Mouse (Mus musculus) granulocyte monocyte progenitor cell, adult 5-6 weeks (primary cell): ENCODE measurements around the gene Mrc2. TPM values are rescaled to one million over a fixed set of nuclear protein-coding genes. Genes with fewer than 3 reads are reported as not detected.

Source experiments
- ATAC-seq: replicated peaks from 2 replicates; pipeline ENCODE4 v1.8.0; 2016; ENCODE audit warnings: mild to moderate bottlenecking, moderate TSS enrichment, inconsistent platforms; ENCODE audit not compliant: poor library complexity, severe bottlenecking
- total RNA-seq, 2 experiments: library from RNA; stranded (forward) in 1 of 2; stranded (reverse) in 1 of 2; fragments of 200-712, 200-1000 nt in 1 of 2; fragments of >200 nt in 1 of 2; fragmentation: Nextera tagmentation in 1 of 2; gene quantifications; 2 replicates each; pipeline ENCODE4 v1.2.3; 2014 to 2017

The Mrc2 gene
- total RNA-seq, 2 experiments from 2014 or later, result not detected

GRCm38 (mm10) chr11:105296084-105296483, 3.6 kb downstream of the Mrc2 start:
- ATAC-seq, result no peak

- no peak for ATAC-seq
These were observed 17.8 kb downstream of the Mrc2 start for GRCm38 (mm10) chr11:105310197-105310596.

- ATAC-seq, result peak; percentile 96
These were observed 19.0 kb downstream of the Mrc2 start for GRCm38 (mm10) chr11:105311291-105311975.

- no peak; the same call in 1 of the 2 replicates for ATAC-seq
These were observed 20.0 kb downstream of the Mrc2 start for GRCm38 (mm10) chr11:105312311-105312942.

- ATAC-seq, result no peak
These were observed 20.7 kb downstream of the Mrc2 start for GRCm38 (mm10) chr11:105312972-105313632.

GRCm38 (mm10) chr11:105313633-105314014, 21.2 kb downstream of the Mrc2 start:
- ATAC-seq, result no peak

- ATAC-seq, result no peak
These were observed 22.9 kb downstream of the Mrc2 start for GRCm38 (mm10) chr11:105315296-105315695.

GRCm38 (mm10) chr11:105316121-105316520, 23.7 kb downstream of the Mrc2 start:
- no peak for ATAC-seq

GRCm38 (mm10) chr11:105317769-105318168, 25.3 kb downstream of the Mrc2 start:
- ATAC-seq, result no peak

- no peak for ATAC-seq
These were observed 28.6 kb downstream of the Mrc2 start for GRCm38 (mm10) chr11:105321090-105321489.

GRCm38 (mm10) chr11:105323530-105323929, 31.1 kb downstream of the Mrc2 start:
- ATAC-seq, result no peak

GRCm38 (mm10) chr11:105327101-105327500, 34.7 kb downstream of the Mrc2 start:
- ATAC-seq, result no peak

GRCm38 (mm10) chr11:105329962-105330361, 37.5 kb downstream of the Mrc2 start:
- ATAC-seq, result no peak

GRCm38 (mm10) chr11:105331129-105331528, 38.7 kb downstream of the Mrc2 start:
- ATAC-seq, result no peak

GRCm38 (mm10) chr11:105331732-105332131, 39.3 kb downstream of the Mrc2 start:
- no peak for ATAC-seq

- peak; percentile 45 for ATAC-seq
These were observed 40.0 kb downstream of the Mrc2 start for GRCm38 (mm10) chr11:105332468-105332867.

GRCm38 (mm10) chr11:105333867-105334670, 41.6 kb downstream of the Mrc2 start:
- ATAC-seq, result no peak

GRCm38 (mm10) chr11:105338596-105339390, 46.4 kb downstream of the Mrc2 start:
- no peak for ATAC-seq

GRCm38 (mm10) chr11:105345284-105345683, 52.8 kb downstream of the Mrc2 start:
- no peak; the same call in 1 of the 2 replicates for ATAC-seq
